Mouse (Mus musculus) limb, embryonic 11.5 days (tissue): ENCODE measurements around the gene Il13. TPM values are rescaled to one million over a fixed set of nuclear protein-coding genes. Genes with fewer than 3 reads are reported as not detected.

Experiments used
- ATAC-seq: fragments of 200-750 bp; cut with Nextera tagmentation; 2 replicates; pipeline ENCODE4 v1.8.0; 2017; ENCODE audit warnings: low read depth; ENCODE audit not compliant: insufficient number of reproducible peaks, low FRiP score, low TSS enrichment
- DNase-seq: peaks from one replicate; pipeline ENCODE4 v3.0.0-alpha.2; 2015; ENCODE audit warnings: low spot score
- H3K27ac ChIP-seq: fragments of 300-500 bp; sonication (generic); replicated peaks from 2 replicates; pipeline ENCODE4 v1.5.1; 2014; ENCODE audit warnings: low read depth, mild to moderate bottlenecking, low read length
- H3K27me3 ChIP-seq: fragments of 300-500 bp; sonication (generic); 2 replicates; pipeline ENCODE4 v1.6.1; 2014; ENCODE audit warnings: mild to moderate bottlenecking, low read length, mixed read lengths; ENCODE audit not compliant: control insufficient read depth, insufficient read depth
- H3K36me3 ChIP-seq: fragments of 300-500 bp; sonication (generic); 2 replicates; pipeline ENCODE4 v1.6.1; 2014; ENCODE audit warnings: mild to moderate bottlenecking, low read length, moderate library complexity, mixed read lengths; ENCODE audit not compliant: control insufficient read depth, insufficient read depth
- H3K4me1 ChIP-seq: fragments of 300-500 bp; sonication (generic); 2 replicates; pipeline ENCODE4 v1.6.1; 2014; ENCODE audit warnings: low read length, mixed read lengths; ENCODE audit not compliant: control insufficient read depth, insufficient read depth
- H3K4me2 ChIP-seq: fragments of 300-500 bp; sonication (generic); 2 replicates; pipeline ENCODE4 v1.6.1; 2014; ENCODE audit warnings: low read depth, mild to moderate bottlenecking, moderate library complexity; ENCODE audit not compliant: severe bottlenecking
- H3K4me3 ChIP-seq: fragments of 300-500 bp; sonication (generic); 2 replicates; pipeline ENCODE4 v1.5.1; 2014; ENCODE audit warnings: low read depth, low read length
- H3K9ac ChIP-seq: fragments of 300-500 bp; sonication (generic); 2 replicates; pipeline ENCODE4 v1.6.1; 2014; ENCODE audit warnings: mild to moderate bottlenecking, low read length
- H3K9me3 ChIP-seq: fragments of 300-500 bp; sonication (generic); 2 replicates; pipeline ENCODE4 v1.6.1; 2016; ENCODE audit warnings: low read length; ENCODE audit not compliant: control insufficient read depth
- WGBS: fragments of 180-500 bp; shearing (Covaris S2); extraction: QIAGEN DNeasy Blood & Tissue Kit; methylation state at CpG from one replicate; pipeline ENCODE4 v1.1.7; 2014; 5-methylcytosine and 5-hydroxymethylcytosine counted together
- polyA plus RNA-seq: library from polyadenylated mRNA; unstranded; fragments of >200 nt; fragmentation: Nextera tagmentation; extraction: Ambion mirVana; gene quantifications from 2 replicates; pipeline ENCODE4 v1.2.1, GENCODE M21; 2014

Il13 gene
- polyA plus RNA-seq, 1 experiment from 2014 or later = not detected

- 92% methylated on average over 2 of the region's 2 CpGs for WGBS
- Histone ChIP-seq H3K27ac (no peak overlapping the region), H3K9me3 (no peaks in the 10 kb centered on the region), H3K4me2 (no peak overlapping the region), H3K36me3 (no peaks in the 10 kb centered on the region), H3K4me3 (no peak overlapping the region), H3K4me1 (no peaks in the 10 kb centered on the region), H3K27me3 (no peaks in the 10 kb centered on the region), H3K9ac (no peak overlapping the region)
- DNase-seq (no peak), ATAC-seq (no peak)
Observed at GRCm38 (mm10) chr11:53624124-53624523, 10.4 kb downstream of the Il13 start.

GRCm38 (mm10) chr11:53623573-53623972 is 10.9 kb downstream of the Il13 start:
- Histone ChIP-seq H3K27me3 (no peaks in the 10 kb centered on the region), H3K4me3 (no peak overlapping the region), H3K27ac (no peak overlapping the region), H3K4me2 (no peak overlapping the region), H3K9me3 (no peaks in the 10 kb centered on the region), H3K36me3 (no peaks in the 10 kb centered on the region), H3K4me1 (no peaks in the 10 kb centered on the region), H3K9ac (no peak overlapping the region)
- 82% methylated on average over 9 of the region's 9 CpGs for WGBS
- no peak for ATAC-seq
- DNase-seq = no peak

DNA sequence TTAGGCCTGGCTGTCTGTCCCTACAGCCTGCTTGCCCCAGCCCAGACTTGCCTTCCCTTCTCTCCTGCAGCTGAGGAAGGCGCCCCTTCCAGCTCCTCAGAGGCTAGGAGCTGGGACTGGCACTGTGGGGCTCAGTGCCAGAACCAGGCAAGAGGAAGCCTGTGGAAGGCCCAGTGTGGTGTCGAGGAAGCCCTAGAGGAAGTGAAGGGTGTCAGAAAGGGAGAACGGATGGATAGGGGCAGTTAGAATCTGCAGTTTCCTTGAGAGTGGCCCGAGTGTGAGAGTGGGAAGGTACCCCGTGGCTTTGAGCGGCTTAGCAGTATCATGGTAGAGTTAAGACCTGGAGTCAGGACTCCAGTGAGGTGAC is 12.1 kb downstream of the Il13 start:
- 82% methylated on average over 6 of the region's 6 CpGs for WGBS
- H3K4me2 ChIP-seq = no peak overlapping the region
- no peak for DNase-seq
- no peaks in the 10 kb centered on the region for H3K27me3 ChIP-seq
- no peak overlapping the region for H3K27ac ChIP-seq
- no peak overlapping the region for H3K4me3 ChIP-seq
- no peaks in the 10 kb centered on the region for H3K9me3 ChIP-seq
- no peak overlapping the region for H3K9ac ChIP-seq
- ATAC-seq = no peak
- H3K36me3 ChIP-seq = no peaks in the 10 kb centered on the region
- H3K4me1 ChIP-seq = no peaks in the 10 kb centered on the region

GRCm38 (mm10) chr11:53621582-53622439 is 12.7 kb downstream of the Il13 start:
- WGBS = 88% methylated on average over 11 of the region's 11 CpGs
- Histone ChIP-seq H3K27me3 (no peaks in the 10 kb centered on the region), H3K9me3 (no peaks in the 10 kb centered on the region), H3K4me3 (no peak overlapping the region), H3K36me3 (no peaks in the 10 kb centered on the region), H3K4me1 (no peaks in the 10 kb centered on the region), H3K27ac (no peak overlapping the region), H3K9ac (no peak overlapping the region), H3K4me2 (no peak overlapping the region)
- ATAC-seq (no peak), DNase-seq (no peak)

DNA sequence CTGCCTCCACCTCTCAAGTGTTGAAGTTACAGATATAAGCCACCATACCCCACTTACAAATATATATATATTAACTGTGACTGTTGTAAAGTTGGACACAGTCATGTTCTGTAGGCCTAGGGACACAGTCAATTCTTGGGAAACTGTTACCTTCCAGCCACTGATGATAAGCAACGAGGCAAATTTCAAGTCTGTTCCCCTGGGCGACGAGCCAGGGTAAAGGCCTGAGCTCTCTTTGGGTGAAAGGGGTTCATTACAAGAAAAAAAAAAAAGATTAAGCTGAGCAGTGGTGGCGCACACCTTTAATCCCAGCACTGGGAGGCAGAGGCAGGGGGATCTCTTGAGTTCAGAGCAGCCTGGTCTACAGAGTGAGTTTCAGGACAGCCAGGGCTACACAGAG is 14.4 kb downstream of the Il13 start:
- Histone ChIP-seq H3K4me1 (no peaks in the 10 kb centered on the region), H3K4me3 (no peak overlapping the region), H3K27ac (no peak overlapping the region), H3K9ac (no peak overlapping the region), H3K9me3 (no peaks in the 10 kb centered on the region), H3K27me3 (no peaks in the 10 kb centered on the region), H3K4me2 (no peak overlapping the region), H3K36me3 (no peaks in the 10 kb centered on the region)
- WGBS = 89% methylated on average over 4 of the region's 4 CpGs
- no peak for ATAC-seq
- DNase-seq = no peak

DNA sequence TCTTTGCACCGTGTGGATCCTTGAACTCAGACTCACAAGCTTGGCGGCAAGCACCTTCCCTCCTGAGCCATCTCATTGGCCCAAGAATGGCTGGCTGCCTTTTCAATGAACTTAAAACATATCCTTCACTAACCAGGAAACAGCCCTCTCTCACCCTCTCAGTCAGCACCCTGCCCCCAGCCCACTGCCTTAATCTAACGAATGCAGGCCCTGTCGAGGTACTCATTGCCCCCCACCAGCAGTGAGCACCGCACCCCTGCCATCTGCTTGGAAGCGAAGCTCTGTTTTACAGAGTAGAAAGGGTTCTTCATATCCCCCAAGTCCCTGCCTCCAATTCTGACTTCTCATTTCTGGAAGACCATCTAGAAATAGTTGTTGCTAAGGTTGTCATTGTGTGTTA is 15.1 kb downstream of the Il13 start:
- Histone ChIP-seq H3K9ac (no peak overlapping the region), H3K4me2 (no peak overlapping the region), H3K4me3 (no peak overlapping the region), H3K4me1 (no peaks in the 10 kb centered on the region), H3K36me3 (no peaks in the 10 kb centered on the region), H3K27ac (no peak overlapping the region), H3K27me3 (no peaks in the 10 kb centered on the region), H3K9me3 (no peaks in the 10 kb centered on the region)
- WGBS = 61% methylated on average over 6 of the region's 6 CpGs
- ATAC-seq (no peak), DNase-seq (no peak)

DNA sequence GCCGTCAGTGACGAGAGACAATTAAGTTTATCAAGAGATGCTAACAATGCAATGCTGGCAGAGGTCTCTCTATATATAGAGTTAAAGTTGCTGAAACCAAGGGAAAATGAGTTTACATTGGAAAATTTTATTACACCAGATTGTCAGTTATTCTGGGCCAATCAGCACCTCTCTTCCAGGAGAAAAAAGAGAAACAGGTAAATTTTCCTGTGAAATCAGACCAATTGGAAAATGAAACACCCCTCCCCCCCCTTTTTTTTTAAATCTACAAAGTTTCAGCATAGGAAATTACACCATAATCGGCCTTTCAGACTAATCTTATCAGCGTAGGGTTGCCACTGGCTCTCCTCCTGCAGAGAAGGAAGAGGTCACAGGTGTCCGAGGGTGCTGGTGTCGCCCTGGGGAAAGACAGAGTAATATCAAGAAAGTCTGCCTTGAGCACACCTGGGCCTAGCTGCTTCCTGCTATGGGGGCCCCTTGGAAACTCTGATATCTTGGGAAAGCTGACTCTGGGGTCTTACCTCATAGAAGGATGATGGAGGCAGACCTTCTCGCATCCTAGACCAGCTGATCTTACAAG is 15.8 kb downstream of the Il13 start, which contains the start of gene Il4:
TSS of gene Il4 (minus strand) at position 51 of the 580 bp plus-strand sequence.
- Histone ChIP-seq H3K27ac (no peak within 1 kb of the TSS), H3K4me1 (no peaks in the 10 kb centered on the region), H3K36me3 (no peaks in the 10 kb centered on the region), H3K4me2 (no peak within 1 kb of the TSS), H3K27me3 (no peaks in the 10 kb centered on the region), H3K9me3 (no peaks in the 10 kb centered on the region), H3K9ac (no peak within 1 kb of the TSS), H3K4me3 (no peak within 1 kb of the TSS)
- ATAC-seq (no peak), DNase-seq (no peak)
- WGBS = 87% methylated on average over 7 of the region's 7 CpGs

- 60% methylated on average over 4 of the region's 4 CpGs for WGBS
- DNase-seq = no peak
- Histone ChIP-seq H3K9me3 (no peaks in the 10 kb centered on the region), H3K4me1 (no peaks in the 10 kb centered on the region), H3K27ac (no peak overlapping the region), H3K4me2 (no peak overlapping the region), H3K4me3 (no peak overlapping the region), H3K36me3 (no peaks in the 10 kb centered on the region), H3K27me3 (no peaks in the 10 kb centered on the region), H3K9ac (no peak overlapping the region)
- ATAC-seq = no peak
Observed at GRCm38 (mm10) chr11:53617562-53618109, 16.9 kb downstream of the Il13 start.
